Mouse (Mus musculus) C2C12 (cell line): Measurements from ENCODE around the gene Hmgxb4.

Experiments
- CEBPB ChIP-seq: IDR thresholded peaks from one replicate; pipeline ENCODE4 v1.6.1; 2011; ENCODE audit warnings: low read depth, mild to moderate bottlenecking, control low read depth, moderate library complexity
- CTCF ChIP-seq: IDR thresholded peaks from one replicate; pipeline ENCODE4 v1.5.1; 2011; ENCODE audit not compliant: control insufficient read depth, insufficient read depth, insufficient read length
- MAX ChIP-seq: IDR thresholded peaks from one replicate; pipeline ENCODE4 v1.6.1; 2011; ENCODE audit warnings: mild to moderate bottlenecking, control low read depth
- USF1 ChIP-seq: IDR thresholded peaks from one replicate; pipeline ENCODE4 v1.6.1; 2011; ENCODE audit warnings: low read depth, mild to moderate bottlenecking, control low read depth, moderate library complexity

GRCm38 (mm10) chr8:75078851-75079250 is 85.7 kb downstream of the Hmgxb4 start:
- TF ChIP-seq CTCF (no peak), MAX (no peak), USF1 (no peak), CEBPB (no peak)
